Mouse (Mus musculus) layer of hippocampus, postnatal 36 days (tissue): ENCODE measurements at regions not wholly inside any gene's neighbourhood (a gene's known extent, or its start where the extent isn't known, plus 50 kb on each side); places are given as distances from the start of the nearest gene placed in this dataset.

Experiments
- DNase-seq, 2 experiments: peaks; one replicate each; pipeline ENCODE4 v3.0.0; 2022

DNA sequence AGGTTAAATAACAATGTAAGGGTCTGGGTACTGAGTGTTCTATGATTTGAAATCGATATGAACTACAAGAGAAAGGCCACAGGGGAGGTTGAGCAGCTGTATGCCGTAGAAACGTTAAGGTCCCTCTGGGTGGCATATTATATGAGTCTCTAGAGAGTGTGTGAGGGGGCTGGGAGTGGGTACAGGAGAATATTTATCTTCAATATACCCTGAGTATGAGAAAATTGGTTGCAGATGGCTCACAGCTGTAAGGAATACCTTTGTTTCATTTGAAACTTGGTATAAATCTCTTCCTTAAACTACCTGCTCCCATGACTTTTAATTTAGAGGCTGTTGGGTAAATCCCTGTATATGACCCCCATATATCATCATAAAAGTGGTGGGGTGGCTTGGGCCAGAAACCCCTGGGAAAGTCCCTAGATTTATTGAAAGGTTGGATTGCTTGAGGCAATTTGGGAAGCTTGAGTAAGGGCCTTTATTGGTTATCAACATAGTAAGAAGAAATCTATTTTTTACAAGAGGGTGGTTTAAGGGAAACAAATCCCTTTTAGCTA, 128.7 kb upstream of the Prkg2 start:
- no peak for DNase-seq

DNA sequence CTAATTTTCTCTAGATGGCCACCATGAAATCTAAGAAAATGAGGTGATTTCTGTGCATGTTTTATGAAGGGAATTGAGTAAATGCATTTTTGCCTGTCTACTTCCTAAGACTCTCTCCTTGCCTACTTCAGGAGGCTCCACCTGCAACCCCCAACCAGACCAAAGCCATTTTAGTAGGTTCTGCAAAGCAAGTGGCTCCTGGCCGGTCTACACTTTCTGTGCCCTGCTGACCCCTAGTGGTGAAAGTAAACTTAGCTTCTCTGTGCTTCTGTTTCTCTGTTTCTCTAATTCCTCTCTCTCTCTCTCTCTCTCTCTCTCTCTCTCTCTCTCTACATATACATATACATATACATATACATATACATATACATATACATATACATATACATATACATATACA, 120.8 kb upstream of the Prkg2 start:
- DNase-seq: peak in 1 of 2 experiments; percentile 36

DNA sequence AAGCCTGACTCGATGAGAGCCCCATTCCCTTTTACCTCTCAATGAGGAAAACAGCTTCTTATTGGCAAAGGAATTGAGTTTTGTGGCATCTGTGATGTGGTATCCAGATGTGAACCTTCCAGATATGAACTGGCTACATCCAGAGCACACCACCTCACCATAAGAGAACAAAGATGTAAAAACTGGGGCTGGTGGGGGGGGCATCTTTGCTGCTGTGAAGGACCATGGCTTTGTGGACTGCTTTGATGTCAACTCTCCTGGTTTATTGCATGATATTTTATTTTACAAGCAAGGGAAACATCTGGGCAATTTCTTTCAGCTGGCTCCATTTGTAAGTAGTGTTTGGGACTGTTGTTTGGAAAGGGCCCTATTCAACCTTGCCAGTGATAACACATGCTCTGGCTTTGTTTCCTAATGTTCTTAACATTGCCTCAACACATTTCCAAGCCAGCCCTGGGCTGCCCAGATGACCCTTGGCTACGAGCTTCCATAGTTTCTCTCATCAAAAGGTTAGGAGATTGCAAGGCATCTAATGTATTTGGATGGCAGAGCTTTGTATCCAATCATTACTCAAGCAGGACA, 116.2 kb upstream of the Prkg2 start:
- no peak for DNase-seq

DNA sequence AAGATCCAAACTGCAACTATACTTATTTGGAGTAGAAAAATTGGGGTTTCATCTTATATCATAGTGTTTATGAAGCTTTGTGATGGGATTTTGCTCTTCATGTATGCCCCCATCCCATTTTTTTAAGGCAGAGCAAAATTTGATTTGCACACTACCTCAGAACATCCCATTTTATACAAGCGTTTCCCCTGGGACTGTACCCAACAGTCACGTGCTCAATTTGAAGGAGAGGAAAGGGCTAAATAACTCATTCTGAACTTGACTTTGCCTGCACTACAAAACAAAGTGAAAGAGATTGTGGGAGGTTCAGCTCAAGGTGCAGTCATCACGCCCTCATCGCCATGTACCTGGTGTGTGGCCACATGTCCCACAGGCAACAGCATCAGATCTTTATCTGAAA, 115.1 kb upstream of the Prkg2 start:
- DNase-seq: no peak

DNA sequence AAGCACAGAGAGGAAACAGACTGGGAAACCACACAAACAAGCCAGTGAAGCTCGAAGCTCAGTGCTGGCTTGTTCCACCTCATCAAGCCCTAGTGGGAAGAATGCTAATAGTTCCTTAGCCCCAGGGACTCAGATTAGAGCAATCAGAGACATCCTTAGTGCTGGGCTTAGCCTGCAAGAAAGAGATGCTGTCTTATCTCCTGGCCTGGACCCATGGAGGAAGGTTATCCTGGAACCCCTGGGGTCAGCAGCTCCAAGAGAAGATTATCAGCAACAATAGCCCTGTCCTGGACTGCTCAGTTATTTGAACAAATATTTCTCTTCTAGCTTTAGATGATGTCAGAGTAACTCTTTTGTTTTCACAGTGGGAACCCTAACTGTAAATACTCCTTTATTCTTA, 112.8 kb upstream of the Prkg2 start:
- DNase-seq: no peak

DNA sequence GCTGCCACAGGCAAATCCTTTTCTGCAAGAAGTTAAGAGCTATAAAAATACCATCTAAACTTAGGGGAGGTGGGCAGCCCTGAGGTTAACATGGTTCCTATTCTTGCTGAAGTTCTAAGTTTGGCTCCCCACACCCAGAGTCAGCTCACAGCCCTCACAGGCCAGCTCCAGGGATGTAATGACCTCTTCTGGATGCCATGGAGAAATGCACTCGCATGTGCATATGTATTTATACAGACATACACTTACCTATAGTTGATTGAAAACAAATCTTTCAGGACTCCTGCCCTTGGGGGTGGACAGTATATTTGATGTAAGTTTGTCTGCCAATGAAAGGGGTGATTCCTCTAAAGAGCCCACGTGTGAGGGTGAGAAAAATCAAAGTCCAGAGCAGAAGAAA, 95.5 kb upstream of the Prkg2 start:
- no peak for DNase-seq

DNA sequence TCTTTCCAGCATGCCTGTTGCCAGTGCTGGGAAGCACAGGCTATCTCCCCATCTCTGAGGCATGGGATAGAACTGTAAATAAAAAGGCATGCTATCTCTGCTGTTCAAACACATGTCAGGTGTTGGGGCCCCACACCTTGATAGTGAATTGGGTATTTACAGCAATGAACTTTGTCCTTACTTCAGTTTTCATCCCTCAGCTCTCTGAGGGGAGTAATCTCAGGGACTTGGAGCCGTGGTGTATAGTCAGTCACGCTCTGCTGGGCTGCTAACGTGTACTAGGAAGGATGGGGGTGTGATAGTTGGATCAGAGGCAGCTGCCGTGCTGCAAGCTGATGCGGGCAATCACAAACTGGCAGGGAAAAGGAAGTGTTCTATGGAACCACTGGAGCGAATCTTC, 91.5 kb upstream of the Prkg2 start:
- DNase-seq: no peak

DNA sequence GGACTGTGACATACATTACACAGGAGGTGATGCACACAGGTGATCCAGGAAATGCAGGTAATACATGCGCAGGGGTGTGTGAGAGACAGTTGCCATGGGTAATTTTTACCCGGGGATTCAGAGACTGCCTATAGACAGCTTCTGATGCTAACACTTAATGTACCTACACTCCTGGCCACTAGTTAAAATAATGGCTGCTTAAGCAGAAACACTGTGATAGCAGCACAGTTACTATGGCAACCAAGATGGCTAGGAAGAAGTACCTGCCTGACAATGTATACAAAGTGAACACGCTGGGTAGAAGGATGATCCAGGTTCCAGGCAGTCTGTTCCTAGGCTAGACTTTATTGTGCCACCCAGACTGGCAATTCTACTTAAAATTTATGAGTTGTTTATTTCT, 88.3 kb upstream of the Prkg2 start:
- DNase-seq: no peak

DNA sequence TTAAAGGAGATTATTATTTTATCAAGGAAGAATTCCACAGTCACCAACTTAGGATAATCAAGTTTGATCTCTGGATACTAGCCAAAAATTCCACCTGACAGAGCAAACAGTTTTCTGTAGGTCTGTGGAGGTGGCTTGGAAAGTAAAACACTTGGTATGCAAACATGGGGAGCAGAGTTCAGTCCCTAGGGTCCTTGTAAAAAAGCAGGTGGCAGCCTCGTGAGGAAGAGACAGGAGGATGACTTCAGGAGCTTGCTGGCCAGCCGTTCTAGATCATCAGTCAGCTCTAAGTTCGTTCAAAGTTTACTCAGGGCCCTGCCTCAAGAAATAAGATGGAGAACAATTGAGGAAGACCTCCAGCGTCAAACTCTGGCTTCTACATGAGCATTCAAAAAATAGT, 74.6 kb upstream of the Prkg2 start:
- no peak for DNase-seq

DNA sequence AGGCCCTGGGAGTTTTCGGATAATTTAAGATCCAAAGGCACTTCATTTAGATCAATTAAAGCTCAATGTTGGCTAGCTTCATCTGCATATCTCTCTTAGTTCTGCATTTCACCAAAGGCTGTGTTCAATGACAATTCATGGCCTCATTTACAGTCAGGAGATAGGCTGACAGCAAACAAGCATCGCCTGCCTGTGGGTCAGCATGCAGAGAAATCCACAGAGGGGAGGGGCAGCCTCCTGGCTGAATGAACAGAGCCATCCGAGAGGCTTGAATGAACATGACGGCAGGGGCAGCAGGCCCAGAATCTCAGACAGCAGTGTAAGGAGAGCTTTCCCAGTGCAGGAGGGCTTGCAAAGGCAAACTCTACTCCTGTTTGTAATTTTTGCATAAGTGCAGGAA, 74.1 kb upstream of the Prkg2 start:
- peak in 1 of 2 experiments; percentile 4 for DNase-seq

DNA sequence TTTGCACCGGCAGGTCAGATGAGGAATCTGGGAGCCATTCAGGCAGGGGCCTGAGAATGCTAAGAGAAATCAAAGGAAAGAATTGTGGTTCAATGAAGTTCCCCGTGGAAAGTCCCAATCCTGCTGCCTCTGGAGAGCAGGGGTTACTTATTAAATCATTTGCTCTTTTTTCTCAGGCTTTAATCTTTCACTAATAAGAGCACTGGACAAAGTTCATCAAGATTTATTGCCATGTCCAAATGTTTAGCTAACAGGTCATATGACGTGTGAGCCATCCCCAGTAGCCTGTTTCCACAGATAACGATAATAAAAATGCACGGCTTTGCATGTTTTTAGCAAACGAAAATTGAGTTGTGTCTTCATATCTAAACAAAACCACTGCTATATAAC, 62.6 kb upstream of the Prkg2 start:
- DNase-seq: no peak

DNA sequence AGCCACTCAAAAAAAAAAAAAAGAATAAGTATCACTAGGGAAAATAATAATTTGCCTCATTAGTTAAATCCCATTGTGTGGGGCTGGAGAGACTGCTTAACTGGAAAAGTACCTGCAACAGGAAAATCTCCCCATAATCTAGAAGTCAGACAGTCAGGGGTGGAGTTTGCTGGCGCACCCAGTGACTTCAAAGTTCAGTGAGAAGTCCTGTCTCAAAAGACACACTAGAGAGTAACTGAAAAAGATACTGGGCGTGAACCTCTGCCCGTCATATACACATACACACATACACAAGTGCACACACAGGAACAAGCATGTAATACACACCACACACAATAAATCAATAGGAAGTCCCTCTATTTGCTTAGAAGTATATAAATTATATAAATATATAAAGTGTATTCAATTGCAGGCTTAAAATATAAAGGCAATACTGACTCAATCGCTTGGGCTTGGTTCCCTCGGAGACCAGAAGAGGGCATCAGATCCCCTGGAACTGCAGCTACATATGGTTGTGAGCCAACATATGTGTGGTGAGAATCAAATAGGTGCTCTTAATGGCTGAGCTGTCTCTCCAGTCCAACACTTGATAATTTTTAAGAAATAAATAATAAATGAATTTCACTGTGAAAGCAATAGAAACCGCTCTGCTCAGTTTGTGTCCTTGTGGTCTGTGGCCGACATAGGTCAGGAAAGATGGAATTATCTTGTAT, 62.0 kb upstream of the Prkg2 start:
- DNase-seq: no peak
